Mouse (Mus musculus): ENCODE results near the gene Nfu1. TPM values are rescaled to one million over a fixed set of nuclear protein-coding genes. Genes with fewer than 3 reads are reported as not detected.

Nfu1 gene
- total RNA-seq (2023): 40.3 TPM

DNA sequence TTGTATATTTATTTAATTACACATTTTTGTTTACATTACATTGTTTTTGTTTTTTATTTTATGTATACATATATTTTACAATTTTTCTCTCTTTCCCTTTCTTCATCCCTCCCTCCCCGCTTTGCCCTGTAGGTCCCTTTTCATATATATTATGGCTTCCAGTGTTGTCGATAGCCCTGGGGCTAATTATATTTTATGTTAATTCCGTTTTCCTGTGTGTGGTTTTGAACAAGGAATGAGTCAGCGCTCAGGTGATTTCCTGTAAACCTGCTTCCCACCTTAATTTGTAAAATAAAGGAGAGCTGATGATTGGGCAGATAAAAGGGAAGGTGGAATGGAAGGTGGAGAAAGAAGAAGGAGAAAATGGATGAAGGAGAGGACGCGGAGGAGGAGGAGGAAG is at the start of gene Nfu1:
TSS of gene Nfu1 (plus strand) at position 350 of the 400 bp plus-strand sequence.

DNA sequence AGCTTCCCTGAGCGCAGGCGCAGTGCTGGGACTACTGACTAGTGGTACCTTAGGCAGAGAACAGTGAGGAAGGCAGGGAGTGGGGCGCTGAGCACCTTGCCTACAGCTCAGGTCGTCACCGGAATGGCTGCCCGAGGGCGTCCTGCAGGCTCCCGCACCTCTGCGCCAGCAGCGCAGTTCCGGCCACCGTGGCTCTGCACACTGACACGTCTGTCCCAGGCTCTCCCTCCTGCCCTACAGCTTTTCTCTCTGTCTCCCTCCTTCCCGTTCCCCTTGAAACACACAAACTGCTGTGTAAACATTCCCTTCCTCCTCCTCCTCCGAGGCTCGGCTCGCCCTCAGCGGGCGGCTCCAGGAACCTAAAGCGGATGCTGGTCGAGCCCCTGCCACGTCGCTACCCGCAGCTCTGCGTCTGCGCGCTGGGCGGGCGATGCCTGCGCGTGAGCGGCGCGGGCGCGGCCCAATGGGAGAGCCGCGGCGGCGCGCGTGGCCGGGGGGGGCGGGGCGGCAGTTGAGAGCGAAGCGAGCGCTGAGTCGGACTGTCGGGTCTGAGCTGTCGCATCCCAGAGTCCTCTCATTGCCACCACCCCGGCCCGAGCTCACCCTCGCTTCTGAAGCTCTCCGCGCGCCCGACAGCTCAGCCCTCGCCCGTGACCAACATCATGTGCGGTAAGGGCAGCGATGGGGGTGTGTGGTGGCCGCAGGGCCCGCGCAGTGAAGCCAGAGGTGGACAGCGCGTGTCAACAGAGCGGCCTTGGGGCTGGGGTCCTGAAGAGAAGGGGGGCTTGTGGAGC is 33.5 kb downstream of the Nfu1 start, which contains the start of gene Gfpt1:
TSS of gene Gfpt1 (plus strand) at position 510 of the 794 bp plus-strand sequence.

Other genes with a start within 250 kb of the Nfu1 start
- gene Anxa4, start 215.7 kb upstream of the Nfu1 start, total RNA-seq (2023): 4.2 TPM
- 217 TPM for gene Aak1, start 159.7 kb upstream of the Nfu1 start, total RNA-seq (2023)
- 36.1 TPM for gene Gfpt1, start 33.6 kb downstream of the Nfu1 start, total RNA-seq (2023)
- gene D6Ertd527e, start 95.5 kb downstream of the Nfu1 start, total RNA-seq (2023): 0.41 TPM

Measured in CD4-positive naive resting alpha-beta T cell, adult 57 days (primary cell).